Mouse (Mus musculus) spleen, adult 2 months (tissue): ENCODE measurements at regions not wholly inside any gene's neighbourhood (a gene's known extent, or its start where the extent isn't known, plus 50 kb on each side); places are given as distances from the start of the nearest gene placed in this dataset.

Experiments
- DNase-seq, 2 experiments: peaks; one replicate each; pipeline versions ENCODE4 v3.0.0 to v3.0.0-alpha.2; 2012 to 2021; ENCODE audit warnings: low spot score in 2 of 2, low read depth in 1 of 2
- H3K27ac ChIP-seq: fragments of 200-500 bp; 2 replicates; pipeline ENCODE4 v1.5.1; 2012; ENCODE audit warnings: low read length, inconsistent platforms; ENCODE audit not compliant: insufficient read depth
- H3K27me3 ChIP-seq: fragments of 200-500 bp; 2 replicates; pipeline ENCODE4 v1.6.1; 2012; ENCODE audit warnings: mild to moderate bottlenecking, moderate library complexity, low read length, inconsistent platforms; ENCODE audit not compliant: control insufficient read depth, insufficient read depth
- H3K36me3 ChIP-seq: fragments of 200-500 bp; 2 replicates; pipeline ENCODE4 v1.6.1; 2012; ENCODE audit warnings: mild to moderate bottlenecking, low read length, inconsistent platforms; ENCODE audit not compliant: control insufficient read depth, insufficient read depth
- H3K4me1 ChIP-seq: fragments of 200-500 bp; 2 replicates; pipeline ENCODE4 v1.6.1; 2011; ENCODE audit warnings: inconsistent platforms; ENCODE audit not compliant: control insufficient read depth, insufficient read depth, insufficient read length
- H3K4me3 ChIP-seq: fragments of 200-500 bp; 2 replicates; pipeline ENCODE4 v1.5.1; 2011; ENCODE audit warnings: mild to moderate bottlenecking, inconsistent platforms; ENCODE audit not compliant: insufficient read depth, insufficient read length; ENCODE audit errors: extremely low read depth
- CTCF ChIP-seq: fragments of 200-500 bp; IDR thresholded peaks from 2 replicates; pipeline ENCODE4 v1.5.1; 2011; ENCODE audit warnings: mild to moderate bottlenecking, inconsistent platforms; ENCODE audit not compliant: insufficient read depth, insufficient read length, insufficient replicate concordance; ENCODE audit errors: extremely low read depth
- POLR2A ChIP-seq: fragments of 200-500 bp; IDR thresholded peaks from 2 replicates; pipeline ENCODE4 v1.6.1; 2011; ENCODE audit warnings: low read depth, low read length, inconsistent platforms
- WGBS: fragments of 180-500 bp; shearing (Covaris S2); methylation state at CpG from one replicate; pipeline ENCODE4 v1.1.7; 2018; 5-methylcytosine and 5-hydroxymethylcytosine counted together

DNA sequence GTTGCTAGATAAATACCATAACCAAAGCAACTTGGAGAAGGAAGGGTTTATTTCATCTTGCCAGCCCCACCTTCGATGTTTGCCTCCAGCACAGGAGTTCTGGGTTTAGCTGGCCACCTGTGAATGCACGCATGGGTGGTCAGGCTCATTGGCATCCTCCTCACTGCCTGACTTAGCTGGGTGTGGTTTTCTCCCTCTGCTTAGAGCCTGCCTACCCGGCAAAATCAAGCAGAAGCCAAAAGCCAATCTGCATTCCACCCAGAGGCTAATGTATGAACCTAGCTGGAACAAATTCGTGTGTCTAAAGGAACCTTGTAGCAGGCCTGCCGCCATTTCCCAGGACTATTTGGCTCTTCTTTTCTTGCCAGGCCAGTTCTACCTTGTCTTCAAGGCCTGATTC, 58.7 kb upstream of the Sox13 start:
- 35% methylated on average over 5 of the region's 5 CpGs for WGBS

GRCm38 (mm10) chr1:133474546-133474945, 50.4 kb upstream of the Sox13 start:
- 79% methylated on average over 2 of the region's 2 CpGs for WGBS
- no peaks in the 10 kb centered on the region for H3K36me3 ChIP-seq
- no peaks in the 10 kb centered on the region for H3K4me1 ChIP-seq
- TF ChIP-seq POLR2A (no peak), CTCF (no peak)
- no peak overlapping the region for H3K27ac ChIP-seq
- H3K4me3 ChIP-seq, result no peak overlapping the region
- no peak for DNase-seq
- no peaks in the 10 kb centered on the region for H3K27me3 ChIP-seq

More for the DNA sequence above, 58.7 kb upstream of the Sox13 start:
- H3K27ac ChIP-seq, result no peak overlapping the region
- no peak overlapping the region for H3K4me3 ChIP-seq
- no peaks in the 10 kb centered on the region for H3K36me3 ChIP-seq
- no peaks in the 10 kb centered on the region for H3K27me3 ChIP-seq
- peaks cover 3% of the 10 kb centered on the region; the same call in 1 of the 2 replicates for H3K4me1 ChIP-seq
- no peak for DNase-seq
- TF ChIP-seq CTCF (no peak), POLR2A (no peak)
